Mouse (Mus musculus): ENCODE measurements around the gene Lrmda.

Gene Lrmda

GRCm38 (mm10) chr14:22406623-22407022, 387.1 kb downstream of the Lrmda start:
- no peak for DNase-seq (ENCODE audit: low spot score in 2 of 2)

GRCm38 (mm10) chr14:22410826-22411225, 391.3 kb downstream of the Lrmda start:
- no peak for DNase-seq (ENCODE audit: low spot score in 2 of 2)

GRCm38 (mm10) chr14:22413220-22413619, 393.7 kb downstream of the Lrmda start:
- DNase-seq (ENCODE audit: low spot score in 2 of 2) = no peak

- DNase-seq (ENCODE audit: low spot score in 2 of 2) = no peak
These were observed 398.2 kb downstream of the Lrmda start for GRCm38 (mm10) chr14:22417706-22418105.

GRCm38 (mm10) chr14:22421668-22422067, 402.2 kb downstream of the Lrmda start:
- no peak for DNase-seq (ENCODE audit: low spot score in 2 of 2)

GRCm38 (mm10) chr14:22425018-22425534, 405.6 kb downstream of the Lrmda start:
- DNase-seq (ENCODE audit: low spot score in 2 of 2) = no peak

GRCm38 (mm10) chr14:22435441-22435840, 415.9 kb downstream of the Lrmda start:
- DNase-seq (ENCODE audit: low spot score in 2 of 2) = no peak

GRCm38 (mm10) chr14:22435860-22436377, 416.4 kb downstream of the Lrmda start:
- DNase-seq (ENCODE audit: low spot score in 2 of 2) = no peak

GRCm38 (mm10) chr14:22440341-22440999, 421.0 kb downstream of the Lrmda start:
- DNase-seq (ENCODE audit: low spot score in 2 of 2) = no peak

GRCm38 (mm10) chr14:22441859-22442447, 422.4 kb downstream of the Lrmda start:
- no peak for DNase-seq (ENCODE audit: low spot score in 2 of 2)

GRCm38 (mm10) chr14:22442719-22443118, 423.2 kb downstream of the Lrmda start:
- no peak for DNase-seq (ENCODE audit: low spot score in 2 of 2)

- no peak for DNase-seq (ENCODE audit: low spot score in 2 of 2)
These were observed 425.0 kb downstream of the Lrmda start for GRCm38 (mm10) chr14:22444541-22444940.

GRCm38 (mm10) chr14:22445161-22445821, 425.8 kb downstream of the Lrmda start:
- no peak for DNase-seq (ENCODE audit: low spot score in 2 of 2)

GRCm38 (mm10) chr14:22445841-22446570, 426.5 kb downstream of the Lrmda start:
- no peak for DNase-seq (ENCODE audit: low spot score in 2 of 2)

- no peak for DNase-seq (ENCODE audit: low spot score in 2 of 2)
These were observed 432.1 kb downstream of the Lrmda start for GRCm38 (mm10) chr14:22451603-22452002.

GRCm38 (mm10) chr14:22464314-22464713, 444.8 kb downstream of the Lrmda start:
- DNase-seq (ENCODE audit: low spot score in 2 of 2) = no peak

- no peak for DNase-seq (ENCODE audit: low spot score in 2 of 2)
These were observed 451.5 kb downstream of the Lrmda start for GRCm38 (mm10) chr14:22471041-22471440.

GRCm38 (mm10) chr14:22473451-22473850, 453.9 kb downstream of the Lrmda start:
- no peak for DNase-seq (ENCODE audit: low spot score in 2 of 2)

GRCm38 (mm10) chr14:22473991-22474390, 454.5 kb downstream of the Lrmda start:
- no peak for DNase-seq (ENCODE audit: low spot score in 2 of 2)

GRCm38 (mm10) chr14:22493326-22493725, 473.8 kb downstream of the Lrmda start:
- no peak for DNase-seq (ENCODE audit: low spot score in 2 of 2)

- DNase-seq (ENCODE audit: low spot score in 2 of 2) = no peak
These were observed 474.8 kb downstream of the Lrmda start for GRCm38 (mm10) chr14:22494290-22494689.

GRCm38 (mm10) chr14:22494866-22495265, 475.4 kb downstream of the Lrmda start:
- no peak for DNase-seq (ENCODE audit: low spot score in 2 of 2)
